Mouse (Mus musculus): ENCODE measurements around the gene Prkar2b. TPM values are rescaled to one million over a fixed set of nuclear protein-coding genes. Genes with fewer than 3 reads are reported as not detected.

Gene Prkar2b
- polyA plus RNA-seq, 1 experiment from 2014 or later, result 30.4 TPM

Other genes with a start within 250 kb of the Prkar2b start
- gene Hbp1, start 110.8 kb downstream of the Prkar2b start, polyA plus RNA-seq (2014; fragmentation: Nextera tagmentation; extraction: Ambion mirVana), result 123 and 125 TPM in 2 replicates
- 1.3 and 1.9 TPM in 2 replicates for gene Pik3cg, start 147.4 kb upstream of the Prkar2b start, polyA plus RNA-seq (2014; fragmentation: Nextera tagmentation; extraction: Ambion mirVana)